Mouse (Mus musculus): ENCODE measurements around the gene Olfr119.

GRCm38 (mm10) chr17:37738070-37738469 lies 41.7 kb downstream of the Olfr119 start:
- TF ChIP-seq POLR2A (IDR thresholded peaks at IDR 0.05; ENCODE audit: insufficient read depth, low read length) = no peak
- TF ChIP-seq CTCF (IDR thresholded peaks at IDR 0.05; ENCODE audit: low read depth, low read length) = peak; percentile 68
- no peak for TF ChIP-seq EP300 (IDR thresholded peaks at IDR 0.05; ENCODE audit: insufficient read depth, low read depth, low read length)

Data from ES-Bruce4 (cell line).